Mouse (Mus musculus) ZHBTc4 (cell line): Measurements from ENCODE around the gene Frem2.

Source experiments
- DNase-seq: peaks from one replicate; pipeline ENCODE4 v3.0.0-alpha.2; 2011; ENCODE audit warnings: low read depth, low spot score

Frem2 gene

DNA sequence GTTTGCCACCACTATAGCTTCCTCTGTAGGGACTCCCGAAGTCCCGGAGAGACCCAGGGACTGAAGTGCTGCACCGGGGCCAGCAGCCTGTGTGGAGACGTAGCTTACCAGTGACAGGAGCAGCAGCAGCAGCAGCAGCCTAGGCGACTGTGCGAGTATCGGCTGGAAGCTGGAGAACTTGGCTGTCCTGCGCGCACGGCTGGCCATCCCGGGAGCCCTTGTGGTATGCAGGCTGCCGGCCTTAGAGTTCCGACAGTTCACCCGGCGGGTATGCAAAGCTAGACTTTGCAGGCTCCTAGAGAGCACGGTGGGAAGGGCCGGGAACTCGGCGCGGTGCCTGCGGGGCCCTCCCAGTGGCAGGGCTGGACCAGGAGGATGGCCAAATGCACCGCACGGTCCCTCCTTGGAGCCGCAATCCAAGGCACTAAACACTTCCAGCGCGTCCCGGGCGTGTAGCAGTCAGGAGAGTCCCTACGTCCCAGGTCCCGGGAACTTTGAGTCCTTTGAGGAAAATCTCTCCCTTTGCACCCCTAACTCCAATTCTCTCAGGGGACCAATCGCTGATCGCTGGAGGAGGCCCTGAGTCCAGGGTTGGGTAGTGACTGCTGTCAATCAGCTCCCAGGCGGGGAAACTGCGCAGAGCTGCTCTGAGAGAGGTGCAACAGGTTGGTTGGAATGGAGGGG lies at the start of gene Frem2:
TSS of gene Frem2 (minus strand) at position 478 of the 684 bp plus-strand sequence.
- peak; percentile 87 for DNase-seq

DNA sequence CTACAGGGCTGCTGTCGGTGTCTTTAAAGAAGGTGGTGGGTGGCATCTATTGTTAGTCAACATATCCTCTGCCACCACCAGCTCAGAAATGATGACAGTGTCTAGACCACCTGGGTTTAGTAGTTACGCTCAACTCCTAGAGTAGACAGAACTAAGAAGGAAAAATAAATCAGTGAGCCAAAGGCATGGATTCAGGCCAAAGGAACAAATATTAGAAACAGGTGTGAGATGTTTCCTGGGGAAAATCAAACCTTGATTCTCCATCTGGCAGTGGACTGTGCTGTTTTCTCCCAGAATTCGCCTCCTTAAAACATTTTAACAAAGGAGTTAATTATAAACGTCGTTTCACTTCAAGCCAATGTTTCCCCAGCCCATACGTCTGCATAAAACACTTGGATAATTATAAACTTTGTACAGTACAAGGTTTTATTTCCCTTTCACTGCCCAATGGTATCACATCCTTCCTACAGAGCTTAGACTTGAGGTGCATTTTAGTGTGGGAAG lies 48.9 kb upstream of the Frem2 start:
- DNase-seq = no peak

DNA sequence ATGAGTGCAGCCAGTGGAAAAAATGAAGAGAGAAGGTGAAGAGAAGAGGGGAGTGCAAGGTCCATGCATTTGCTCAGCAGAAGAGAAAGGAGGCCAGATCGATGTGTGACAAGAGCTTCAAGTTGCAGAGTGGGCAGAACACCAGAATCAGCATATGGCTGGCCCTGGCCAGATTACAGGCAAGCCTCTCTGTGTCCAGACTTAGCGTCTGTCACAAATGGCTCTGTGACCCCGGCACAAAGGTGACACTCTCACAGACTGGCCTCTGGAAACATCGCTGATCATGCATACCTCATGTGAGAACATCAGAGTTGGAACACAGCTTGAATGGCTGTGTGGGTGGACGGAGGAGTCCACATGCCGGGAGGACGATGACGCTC lies 46.0 kb upstream of the Frem2 start:
- DNase-seq = no peak

DNA sequence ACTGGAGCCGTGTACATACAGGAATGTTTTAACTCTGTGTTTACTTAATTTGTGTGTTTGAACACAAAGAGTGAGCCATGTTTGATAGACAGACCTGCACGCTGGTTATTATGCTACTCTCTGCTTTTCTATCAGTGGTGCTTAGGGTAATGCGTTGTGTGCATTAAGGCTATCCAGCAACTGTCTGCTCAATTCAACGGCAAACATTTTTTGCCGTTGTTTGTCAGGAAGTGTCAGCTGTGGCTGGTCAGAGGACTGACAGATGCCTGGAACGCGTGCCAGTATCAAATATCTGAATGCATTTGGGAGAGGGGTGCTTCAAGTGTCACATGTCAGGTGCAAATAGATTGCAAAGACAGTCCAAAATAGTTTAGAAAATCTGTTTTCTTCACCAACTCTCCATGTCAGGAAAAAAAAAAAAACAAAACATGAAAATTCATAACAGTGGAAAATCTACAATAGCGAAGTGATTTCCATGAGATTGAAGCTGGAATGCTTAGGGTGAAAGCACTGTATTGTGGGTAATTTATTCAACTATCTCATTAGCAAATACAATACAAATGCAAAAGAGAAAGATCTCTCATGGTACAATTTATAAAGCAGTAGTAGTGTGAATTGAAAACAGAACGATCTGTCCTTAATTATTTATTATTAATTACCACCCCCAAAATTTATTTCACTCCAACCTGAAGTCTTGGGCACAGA lies 45.4 kb upstream of the Frem2 start:
- no peak for DNase-seq

DNA sequence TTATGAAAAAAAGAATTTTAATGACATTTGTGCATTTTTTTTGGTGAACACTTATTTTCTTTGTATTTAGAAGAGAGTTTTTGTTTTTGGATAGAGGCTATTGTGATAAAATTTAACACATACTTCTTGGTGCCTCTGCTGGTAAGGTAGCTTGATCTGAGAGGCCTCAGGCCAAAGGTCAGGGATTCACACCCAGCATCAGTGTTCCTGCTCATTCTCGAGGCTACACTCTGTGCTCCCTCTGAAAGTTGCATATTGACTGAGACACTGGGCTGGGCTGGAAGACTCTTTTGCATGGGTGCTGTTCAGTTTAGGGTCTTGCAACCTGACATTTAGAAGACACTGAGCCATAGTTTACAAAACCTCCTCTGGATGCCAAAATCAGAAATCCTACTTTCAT lies 44.8 kb upstream of the Frem2 start:
- no peak for DNase-seq

DNA sequence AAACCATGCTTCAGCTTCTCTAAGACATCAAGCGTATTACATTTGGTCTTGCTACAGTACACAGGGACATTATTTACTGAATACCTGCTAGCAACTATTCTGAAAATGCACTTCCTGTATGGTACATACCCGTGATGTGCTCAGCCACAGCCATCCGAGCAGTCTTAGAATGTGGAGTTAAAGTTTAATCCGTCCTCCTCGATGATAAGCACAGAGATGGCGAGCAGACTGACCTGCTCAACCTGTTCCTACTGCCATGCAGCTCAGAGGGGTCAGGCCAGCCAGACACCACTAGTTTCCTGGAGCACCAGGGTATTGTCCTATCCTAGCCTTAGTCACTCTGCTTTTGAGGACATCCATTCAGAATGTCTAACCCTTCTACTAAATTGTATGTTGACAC lies 30.6 kb upstream of the Frem2 start:
- DNase-seq = no peak

DNA sequence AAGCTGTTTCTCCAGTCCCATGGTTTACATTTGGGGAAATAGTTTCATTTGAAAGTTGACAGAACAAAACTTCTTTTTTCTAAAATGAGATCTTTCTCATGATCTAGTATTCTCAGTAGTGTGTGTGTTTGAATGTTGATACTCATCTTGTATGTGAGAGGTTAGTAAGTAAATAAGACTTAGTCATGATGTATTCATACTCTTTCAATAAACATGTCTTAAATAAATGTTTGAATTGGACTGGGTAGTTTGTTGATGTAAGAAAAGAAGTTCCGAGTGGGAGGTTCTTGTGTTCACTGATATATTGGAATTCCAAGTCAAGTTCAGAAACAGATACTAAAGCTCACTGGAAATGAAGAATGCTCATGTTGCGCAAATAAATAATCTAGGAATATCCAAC lies 25.1 kb upstream of the Frem2 start:
- no peak for DNase-seq

DNA sequence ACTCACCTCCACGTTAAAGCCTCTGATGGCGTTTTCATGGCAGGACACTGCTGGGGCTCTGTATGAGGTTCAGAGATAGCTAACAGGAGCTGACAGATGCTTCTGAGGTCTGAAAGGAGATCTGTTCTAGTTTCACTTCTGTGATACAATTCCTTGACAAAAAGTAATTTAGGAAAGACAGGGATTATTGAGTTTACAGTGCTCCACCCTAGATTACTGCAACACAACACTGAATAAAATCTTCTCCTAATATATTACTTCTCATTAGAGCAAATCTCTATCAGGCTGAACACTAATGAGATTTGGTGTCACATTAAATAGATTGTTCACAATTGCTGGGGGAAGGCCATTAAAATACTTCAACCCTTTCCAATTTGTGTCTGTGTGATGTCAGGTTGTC lies 23.7 kb upstream of the Frem2 start:
- no peak for DNase-seq

DNA sequence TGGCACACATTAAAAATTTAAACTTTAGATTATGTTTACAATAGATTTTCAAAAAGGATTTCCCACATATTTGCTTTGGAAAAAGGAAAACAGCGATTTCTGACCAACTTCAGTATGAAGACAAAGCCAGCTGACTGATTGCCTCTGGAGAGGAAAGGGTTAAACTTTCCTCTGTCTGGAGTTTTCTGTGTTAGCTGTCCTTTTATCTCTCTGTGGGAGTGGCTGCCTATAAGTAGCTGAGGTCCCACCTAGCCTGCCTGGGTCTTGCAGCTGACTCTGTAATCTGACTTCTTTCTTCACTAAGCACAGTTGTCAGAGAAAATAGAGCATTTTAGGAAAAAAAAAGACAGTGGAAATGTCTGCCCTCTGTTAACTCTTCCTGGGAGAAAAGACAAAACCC lies 17.1 kb upstream of the Frem2 start:
- peak; percentile 53 for DNase-seq

DNA sequence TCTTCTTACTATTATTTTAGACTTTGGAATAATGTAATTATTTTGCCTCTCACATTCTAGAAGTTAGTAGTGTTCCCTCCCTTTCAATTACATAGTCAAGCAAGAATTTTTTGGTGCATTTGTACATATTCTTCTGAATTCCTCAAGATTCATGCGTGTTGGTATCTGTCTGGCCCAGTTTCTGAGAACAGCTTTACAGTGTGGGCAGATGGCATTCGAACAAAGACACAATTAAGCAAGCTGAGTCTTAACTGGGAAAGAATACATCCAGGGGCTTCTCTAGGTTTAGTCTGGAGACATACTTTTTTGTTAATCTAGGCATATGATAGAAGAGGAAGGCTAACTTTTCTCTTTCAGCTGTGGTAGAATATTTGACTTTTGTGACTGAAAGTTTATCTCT lies 12.6 kb upstream of the Frem2 start:
- DNase-seq = no peak

DNA sequence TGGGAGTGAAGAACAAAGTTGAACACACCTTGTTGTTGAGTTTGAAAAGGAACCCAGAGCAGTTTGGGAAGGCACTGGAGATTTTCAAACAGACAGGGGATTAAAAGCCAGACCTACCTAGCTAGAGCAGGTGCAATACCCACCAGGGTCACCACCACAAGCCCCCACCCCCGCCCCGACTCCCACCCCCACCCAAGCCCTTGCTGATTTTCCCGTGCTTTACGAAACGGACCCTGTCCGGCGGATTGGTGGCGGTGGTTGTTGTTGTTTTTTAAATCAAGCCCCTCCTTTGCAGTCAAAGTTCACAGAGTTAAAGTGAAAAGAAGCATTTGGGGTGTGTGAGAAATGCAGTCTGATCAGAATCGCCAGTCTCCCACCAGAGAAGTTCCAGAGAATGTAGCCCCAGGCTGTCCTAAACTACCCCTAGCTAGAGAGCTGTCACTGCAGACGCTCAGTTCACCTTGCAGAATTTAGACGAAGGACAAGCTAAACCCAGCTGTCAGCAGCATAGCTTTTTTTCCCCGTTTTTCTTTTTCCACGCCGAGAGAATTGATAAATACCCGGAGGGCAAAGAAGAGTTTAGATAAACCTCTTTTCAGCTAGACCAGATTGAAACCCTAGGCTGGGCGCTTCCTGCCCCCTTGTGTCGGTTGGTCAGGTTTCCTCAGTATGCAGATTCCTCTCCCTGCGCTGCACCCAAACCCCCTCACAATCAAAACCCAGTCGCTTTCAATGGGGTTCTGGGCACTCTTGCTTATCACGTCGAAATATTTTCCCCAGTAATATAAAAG lies 784 bp upstream of the Frem2 start:
- DNase-seq = peak; percentile 24

DNA sequence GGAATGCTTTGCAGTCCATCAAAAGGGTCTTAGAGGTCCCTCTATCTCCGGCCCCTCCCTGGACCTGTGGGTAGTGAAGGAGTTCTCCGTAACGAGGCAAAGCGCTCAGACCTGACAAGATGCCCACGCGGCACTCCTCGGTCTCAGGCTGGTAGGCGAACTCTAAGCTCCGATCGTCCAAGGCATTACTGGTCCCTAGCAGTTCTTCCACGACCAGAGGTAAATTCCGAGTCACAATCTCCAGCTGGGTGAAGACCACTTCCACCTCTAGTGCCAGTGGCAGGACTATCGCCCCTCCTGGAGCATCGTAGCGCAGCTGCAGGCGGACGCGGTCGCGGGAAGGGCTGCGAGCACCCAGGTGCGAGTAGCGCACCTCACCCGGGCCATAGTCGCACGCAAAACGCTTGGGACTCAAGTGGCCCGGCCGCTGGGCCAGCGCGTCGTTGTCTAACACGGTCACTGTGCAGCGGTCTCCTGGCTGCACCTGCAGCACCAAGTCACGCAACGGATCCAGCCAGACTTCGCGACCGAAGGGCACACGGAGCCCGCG lies 752 bp downstream of the Frem2 start:
- peak; percentile 43 for DNase-seq

DNA sequence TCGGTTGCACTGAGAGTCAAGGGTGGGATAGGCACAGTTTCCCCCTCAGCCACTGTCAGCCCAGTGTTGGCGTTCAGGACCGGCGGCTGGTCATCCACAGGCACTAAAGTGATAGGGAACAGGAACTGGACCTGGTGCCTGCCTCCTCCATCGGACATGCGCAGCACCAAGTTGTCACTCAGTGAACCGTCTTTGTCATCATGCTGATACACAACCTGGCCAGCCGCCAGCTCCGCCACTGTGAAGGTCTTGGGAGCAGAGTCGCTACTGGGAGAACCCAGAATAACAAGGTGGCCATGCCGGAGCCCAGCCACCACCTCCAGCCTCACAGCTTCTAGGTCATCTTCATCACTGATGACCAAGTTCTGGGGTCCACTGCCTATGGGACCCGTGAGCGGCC lies 1.8 kb downstream of the Frem2 start:
- peak; percentile 38 for DNase-seq

DNA sequence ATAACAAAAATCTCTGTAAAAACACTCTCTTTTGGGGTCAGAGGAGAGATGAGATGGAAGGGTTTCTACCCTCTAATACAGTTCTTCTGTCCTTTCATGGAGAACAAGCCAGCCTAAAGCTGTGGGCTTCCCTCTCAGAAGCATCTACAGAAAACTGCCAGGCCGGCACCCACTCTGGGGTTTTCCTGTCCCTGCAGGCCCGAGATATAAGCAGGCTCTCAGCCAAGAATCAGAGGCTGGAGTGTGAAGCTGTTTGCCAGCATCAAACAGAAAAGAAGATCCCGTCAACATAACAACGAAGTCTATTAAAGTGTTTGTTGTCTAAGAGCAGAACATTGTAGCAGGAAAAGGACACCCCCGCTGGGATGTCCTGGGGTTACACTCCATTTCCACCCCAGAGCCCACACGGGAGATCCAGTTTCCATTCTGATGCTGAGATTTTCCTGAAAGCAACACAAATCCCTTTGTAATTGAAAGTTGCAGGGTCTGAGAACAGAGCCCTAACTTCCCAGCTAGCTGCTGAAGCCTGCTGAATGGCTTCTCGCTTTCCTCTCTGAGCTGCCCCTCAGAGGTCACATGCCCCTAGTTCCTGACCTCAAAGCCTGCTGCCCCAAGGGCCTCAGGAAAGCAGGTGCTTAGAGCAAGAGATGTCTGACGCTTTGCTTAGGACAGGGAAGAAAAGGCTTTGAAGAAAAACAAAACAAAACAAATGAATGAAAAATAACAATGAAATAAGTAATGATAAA lies 7.0 kb downstream of the Frem2 start:
- peak; percentile 98 for DNase-seq

DNA sequence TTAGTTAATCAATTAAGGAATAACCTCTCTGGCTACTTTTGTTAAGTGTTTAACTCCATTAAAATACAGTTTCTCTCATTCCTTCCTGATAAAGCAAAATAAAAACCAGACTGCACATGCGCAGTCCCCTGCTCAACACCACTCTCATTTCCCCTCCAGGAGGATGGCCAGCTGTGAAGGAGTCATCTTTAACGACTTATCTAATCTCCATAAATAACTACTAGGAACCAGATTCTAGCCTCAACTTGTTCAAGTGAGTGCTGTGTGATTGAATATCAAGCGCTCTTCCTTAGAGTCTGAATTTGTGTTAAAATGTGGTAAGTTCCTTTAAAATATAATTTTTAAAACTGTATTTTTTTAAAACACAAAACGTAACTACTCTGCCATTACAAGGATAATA lies 7.7 kb downstream of the Frem2 start:
- DNase-seq = peak; percentile 28

DNA sequence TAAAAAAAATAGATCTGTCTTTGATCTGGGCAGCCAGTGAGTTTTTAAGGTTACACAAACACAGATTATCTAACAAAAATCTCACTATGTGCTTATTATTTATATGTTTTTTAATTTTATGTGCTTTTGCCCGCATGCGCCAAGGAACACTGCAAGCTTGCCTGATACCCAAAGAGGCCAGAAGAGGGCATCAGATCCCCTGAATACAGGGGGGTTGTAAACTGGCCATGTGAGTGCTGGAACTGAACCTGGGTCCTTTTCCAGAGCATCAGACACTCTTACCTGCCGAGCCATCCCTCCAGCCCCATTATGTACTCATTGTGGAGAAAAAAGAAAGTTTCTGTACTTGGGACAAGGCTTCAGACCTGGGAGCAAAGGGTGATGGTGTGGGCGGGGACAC lies 8.3 kb downstream of the Frem2 start:
- DNase-seq = peak; percentile 41

DNA sequence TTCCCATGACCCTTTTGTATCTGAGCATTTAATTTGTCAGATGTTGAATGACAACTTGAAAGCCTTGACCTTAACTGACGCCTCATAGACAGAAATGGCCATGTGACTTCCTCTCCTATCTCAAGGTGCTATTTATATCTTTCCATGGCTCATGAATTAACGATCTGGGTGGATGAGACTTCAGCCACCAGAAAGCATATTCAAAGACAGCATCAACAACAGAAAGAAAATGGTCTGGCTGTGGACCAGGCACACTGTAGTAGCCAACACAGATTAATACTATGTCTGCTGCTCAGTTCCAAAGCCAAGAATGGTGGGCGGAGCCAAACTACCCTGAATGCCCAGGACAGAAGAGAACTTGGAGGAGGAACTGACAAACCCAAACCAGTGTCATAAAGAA lies 21.2 kb downstream of the Frem2 start:
- DNase-seq = no peak

DNA sequence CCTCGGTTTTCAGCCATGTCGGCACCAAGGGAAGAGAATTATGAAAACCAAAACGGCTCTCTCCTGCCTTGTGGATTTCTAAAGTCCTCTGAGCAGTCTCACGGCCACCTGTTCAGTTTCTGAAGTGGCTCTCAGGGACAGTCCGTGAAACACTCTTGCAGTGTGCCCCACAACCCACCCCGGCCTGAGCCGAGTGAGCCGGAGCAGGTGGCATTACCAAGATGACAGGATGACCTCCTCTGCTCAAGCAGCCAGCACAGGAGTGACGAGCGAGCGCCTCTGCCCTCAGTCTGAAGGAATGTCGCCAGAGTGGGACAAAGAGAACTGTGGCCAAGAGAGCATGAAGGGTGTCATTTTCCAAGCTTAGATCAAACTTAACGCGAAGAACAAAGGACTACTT lies 26.0 kb downstream of the Frem2 start:
- no peak for DNase-seq

DNA sequence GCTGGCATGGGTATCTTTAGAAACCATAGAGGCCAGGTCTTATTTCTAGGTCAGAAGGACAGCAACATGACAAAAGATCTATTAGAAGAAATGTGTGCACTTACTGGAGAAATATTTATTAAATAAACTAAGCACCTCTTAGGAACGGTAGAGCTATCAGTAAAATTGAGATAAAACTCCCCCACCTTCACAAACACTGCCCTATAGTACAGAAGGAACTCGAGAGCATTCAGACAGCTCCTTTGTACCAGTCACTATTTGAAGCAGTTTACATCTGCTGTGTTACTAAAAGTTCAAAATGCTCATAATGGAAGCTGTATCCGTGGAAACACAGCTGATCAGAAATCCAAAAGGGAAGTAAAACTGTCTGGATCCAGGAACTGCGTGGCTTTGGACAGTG lies 26.5 kb downstream of the Frem2 start:
- DNase-seq = no peak

DNA sequence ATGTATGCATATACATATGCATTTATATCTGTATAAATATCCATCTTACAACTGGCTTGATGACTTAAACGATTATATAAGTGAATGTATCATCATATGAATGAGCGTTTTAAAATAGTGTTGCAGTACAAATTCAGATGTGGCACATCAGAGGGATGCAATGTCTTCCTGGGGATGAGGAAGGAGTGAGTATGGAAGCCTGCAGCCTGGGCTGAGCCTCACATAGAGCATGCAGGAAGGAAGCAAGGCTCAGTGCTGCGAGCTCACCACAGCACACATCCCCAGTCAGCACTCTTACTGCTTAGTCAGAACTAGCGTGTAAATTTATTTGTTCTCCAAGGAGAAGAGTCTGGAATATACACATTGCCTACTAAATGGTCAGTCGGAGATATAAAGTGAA lies 27.2 kb downstream of the Frem2 start:
- no peak for DNase-seq

DNA sequence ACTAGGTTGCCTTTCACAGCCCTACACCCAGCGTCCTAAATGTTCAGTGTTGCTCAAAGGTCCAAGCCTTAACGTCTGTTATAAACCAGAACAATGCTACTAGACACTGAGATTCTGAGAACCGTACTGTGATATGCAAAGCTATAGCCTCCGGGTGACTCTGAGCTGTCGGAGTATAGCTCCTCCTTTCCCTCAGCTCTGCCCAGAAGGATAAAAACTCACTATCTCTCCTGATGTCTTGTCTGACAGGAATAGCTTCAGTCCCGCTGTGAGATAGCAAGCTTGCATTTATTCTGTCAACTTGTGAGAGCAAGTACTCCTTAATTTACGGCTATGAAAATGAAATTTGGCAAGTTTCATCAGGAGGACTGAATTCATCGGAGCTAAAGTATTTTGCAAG lies 33.9 kb downstream of the Frem2 start:
- no peak for DNase-seq

DNA sequence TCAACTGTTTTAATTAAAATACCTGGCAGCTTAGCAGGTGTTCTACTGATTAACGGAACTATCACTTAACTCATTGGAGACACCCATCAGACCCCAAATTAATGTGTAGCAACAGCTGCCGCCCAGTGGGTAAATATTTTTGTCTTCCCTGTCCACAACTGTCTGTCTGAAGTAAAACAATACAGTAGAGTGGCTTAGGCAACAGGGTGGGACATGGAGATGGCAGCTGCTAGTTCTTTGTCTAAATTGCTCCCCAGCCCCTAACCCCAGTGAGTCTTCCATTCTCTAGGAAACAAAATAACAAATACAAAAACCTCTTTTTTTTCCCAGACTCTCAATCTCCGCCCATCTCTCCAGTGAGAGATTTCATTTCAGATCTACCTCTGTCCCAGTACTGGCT lies 36.2 kb downstream of the Frem2 start:
- no peak for DNase-seq
